Mouse (Mus musculus): ENCODE data around the gene Siae. TPM values are rescaled to one million over a fixed set of nuclear protein-coding genes. Genes with fewer than 3 reads are reported as not detected.

Gene Siae
- polyA plus RNA-seq, 1 experiment from 2014 or later, result 25.0 TPM

DNA sequence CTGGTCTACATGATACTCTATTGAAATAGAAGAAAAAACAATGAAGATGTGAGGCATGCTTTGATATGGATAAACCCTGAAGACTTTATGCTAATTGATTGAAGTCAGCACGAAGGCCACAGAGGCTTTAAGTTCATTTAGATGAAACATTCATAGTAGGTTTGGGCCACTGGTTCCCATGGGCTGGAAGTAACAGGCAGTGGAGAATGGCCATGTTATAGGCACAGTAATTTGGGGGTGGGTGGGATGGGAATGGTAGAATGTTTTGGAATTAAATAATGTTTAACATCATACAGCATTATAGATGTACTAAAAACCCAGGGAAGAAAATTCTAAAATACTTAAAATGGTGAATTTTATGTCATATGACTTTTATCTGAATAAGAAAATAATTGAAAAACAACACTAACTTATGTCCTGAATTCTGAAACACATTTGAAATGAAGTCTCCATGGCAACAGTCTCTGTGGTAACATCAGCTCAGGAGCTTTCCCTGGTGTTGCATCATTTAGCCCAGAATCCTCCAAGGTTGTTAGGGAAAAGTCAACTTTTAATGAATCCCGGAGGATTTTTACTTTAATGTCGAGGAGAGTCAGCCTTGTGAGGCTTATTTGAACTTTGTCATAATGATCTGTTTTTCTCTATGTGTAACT, 131.9 kb downstream of the Siae start:
- no peak overlapping the region for H3K4me3 ChIP-seq (ENCODE audit: inconsistent target)
- no peak overlapping the region for H3K27ac ChIP-seq
- no peaks in the 10 kb centered on the region for H3K36me3 ChIP-seq (ENCODE audit: inconsistent target)
- H3K79me2 ChIP-seq (ENCODE audit: inconsistent target), result no peaks in the 10 kb centered on the region
- WGBS (ENCODE audit: missing documents), result 85% methylated on average over 3 of the region's 3 CpGs

- 58% methylated on average over 3 of the region's 3 CpGs for WGBS (ENCODE audit: missing documents)
- no peak overlapping the region for H3K4me3 ChIP-seq (ENCODE audit: inconsistent target)
- no peak overlapping the region for H3K27ac ChIP-seq
- no peaks in the 10 kb centered on the region for H3K79me2 ChIP-seq (ENCODE audit: inconsistent target)
- no peaks in the 10 kb centered on the region for H3K36me3 ChIP-seq (ENCODE audit: inconsistent target)
These were observed 132.4 kb downstream of the Siae start for GRCm38 (mm10) chr9:37687941-37688303.

GRCm38 (mm10) chr9:37689970-37690686, 134.6 kb downstream of the Siae start:
- no peaks in the 10 kb centered on the region for H3K36me3 ChIP-seq (ENCODE audit: inconsistent target)
- no peak overlapping the region for H3K4me3 ChIP-seq (ENCODE audit: inconsistent target)
- WGBS (ENCODE audit: missing documents), result 67% methylated on average over 4 of the region's 5 CpGs
- H3K27ac ChIP-seq, result no peak overlapping the region
- no peaks in the 10 kb centered on the region for H3K79me2 ChIP-seq (ENCODE audit: inconsistent target)

Other genes starting within 250 kb of the Siae start
- gene Ccdc15, start 207.3 kb upstream of the Siae start, polyA plus RNA-seq (2018), result 0.39 to 1.2 TPM (median 0.57 TPM) in 3 replicates
- gene Hepacam, start 188.3 kb upstream of the Siae start, polyA plus RNA-seq (2018), result not detected in 3 replicates
- not detected in 3 replicates for gene Robo4, start 153.8 kb upstream of the Siae start, polyA plus RNA-seq (2018)
- gene Robo3, start 122.5 kb upstream of the Siae start, polyA plus RNA-seq (2018), result not detected in 3 replicates
- 6.0 to 10.2 TPM (median 7.9 TPM) in 3 replicates for gene Msantd2, start 66.4 kb upstream of the Siae start, polyA plus RNA-seq (2018)
- gene Esam, start 27.6 kb upstream of the Siae start, polyA plus RNA-seq (2018), result 0.17 to 0.22 TPM in 2 of 3 replicates, not detected in the other
- gene Vsig2, start 16.4 kb upstream of the Siae start, polyA plus RNA-seq (2018), result not detected in 3 replicates
- gene Nrgn, start 2.8 kb upstream of the Siae start, polyA plus RNA-seq (2018), result 0.50 to 1.4 TPM (median 0.82 TPM) in 3 replicates
- gene Spa17, start 58.0 kb downstream of the Siae start, polyA plus RNA-seq (2018), result 0.82 to 3.2 TPM (median 1.1 TPM) in 3 replicates
- 27.0 to 40.4 TPM (median 32.6 TPM) in 3 replicates for gene Tbrg1, start 101.6 kb downstream of the Siae start, polyA plus RNA-seq (2018)
- not detected in 3 replicates for gene Panx3, start 113.5 kb downstream of the Siae start, polyA plus RNA-seq (2018)
- gene Olfr160, start 160.6 kb downstream of the Siae start, polyA plus RNA-seq (2018), result not detected in 3 replicates
- not detected in 3 replicates for gene Olfr874, start 189.4 kb downstream of the Siae start, polyA plus RNA-seq (2018)
- not detected in 3 replicates for gene Olfr875, start 216.2 kb downstream of the Siae start, polyA plus RNA-seq (2018)
- gene Olfr876, start 247.3 kb downstream of the Siae start, polyA plus RNA-seq (2018), result not detected in 3 replicates